ENCODE assay signal across 8 mouse cellular contexts in the genomic region with DNA sequence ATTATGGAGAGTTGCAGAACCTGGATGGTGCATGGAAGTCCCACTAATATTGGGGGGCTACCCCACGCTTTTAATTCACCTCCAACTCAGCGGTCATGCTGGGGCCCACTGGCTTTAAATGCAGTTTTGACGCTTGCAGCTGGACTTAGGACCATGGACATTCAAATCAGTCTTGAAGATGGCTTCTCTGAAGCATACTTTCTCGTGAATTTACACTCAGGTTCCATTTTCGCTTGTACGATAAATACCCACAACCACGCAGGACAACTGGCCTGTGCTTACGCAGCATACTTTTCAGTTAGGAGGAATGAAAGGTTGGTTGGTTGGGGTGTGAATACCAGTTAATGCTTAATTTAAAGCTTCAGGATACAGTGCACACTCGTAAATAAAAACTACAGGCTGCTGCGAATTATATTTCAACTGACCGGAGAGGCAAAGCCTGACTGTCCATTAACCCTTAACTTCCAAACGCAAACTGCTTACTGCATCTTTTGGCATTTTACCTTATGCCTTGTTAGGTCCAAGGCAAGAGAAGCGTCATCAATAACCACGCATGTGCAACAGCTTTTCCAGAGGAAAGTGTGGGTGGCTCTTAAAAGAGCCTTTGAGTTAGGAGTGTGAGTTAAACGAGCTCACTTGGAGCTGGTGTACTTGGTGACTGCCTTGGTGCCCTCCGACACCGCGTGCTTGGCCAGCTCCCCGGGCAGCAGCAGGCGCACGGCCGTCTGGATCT. TPM values are rescaled to one million over a fixed set of nuclear protein-coding genes. Genes with fewer than 3 reads are reported as not detected.
DNase-seq lines count a peak whose midpoint lies in the region; ATAC-seq lines count a peak whose summit lies in the region.

No protein-coding gene starts in this region.

- peak; percentile 21 for DNase-seq in adrenal gland, postnatal 10 days
- DNase-seq in adrenal gland, adult (ENCODE audit: inconsistent age in 2 of 2, low spot score in 1 of 2): no peak
- peak; percentile 28 to 40 for DNase-seq in right cerebral cortex, postnatal 10 days (ENCODE audit: low spot score in 2 of 2)
- no peak for DNase-seq in right cerebral cortex, postnatal 25 days
- DNase-seq in cerebellum, adult 8-10 months: no peak

- no peaks in the 10 kb centered on the region for H3K36me3 ChIP-seq in forebrain, embryonic 13.5 days (ENCODE audit: poor library complexity, severe bottlenecking)
- no peaks in the 10 kb centered on the region for H3K36me3 ChIP-seq in limb, embryonic 15.5 days
- H3K36me3 ChIP-seq in neural tube, embryonic 15.5 days: no peaks in the 10 kb centered on the region

- WGBS in forebrain, embryonic 13.5 days: 1% methylated on average over 22 of the region's 22 CpGs
- whole genome bisulfite sequencing in limb, embryonic 15.5 days: under 1% methylated on average over 22 of the region's 22 CpGs
- under 1% methylated on average over 22 of the region's 22 CpGs for WGBS in neural tube, embryonic 15.5 days

- ATAC-seq in forebrain, embryonic 13.5 days: no peak
- no peak for ATAC-seq in limb, embryonic 15.5 days (ENCODE audit: insufficient number of reproducible peaks, low FRiP score, low TSS enrichment, low read depth)
- ATAC-seq in neural tube, embryonic 15.5 days (ENCODE audit: low FRiP score): no peak

- H3K9ac ChIP-seq in forebrain, embryonic 13.5 days: peak overlapping the region; percentile 78
- H3K9ac ChIP-seq in limb, embryonic 15.5 days: peak overlapping the region; percentile 28; the same call in 1 of the 2 replicates
- peak overlapping the region; percentile 50 for H3K9ac ChIP-seq in neural tube, embryonic 15.5 days (replicated peaks)

- no peaks in the 10 kb centered on the region for H3K27me3 ChIP-seq in forebrain, embryonic 13.5 days
- H3K27me3 ChIP-seq in limb, embryonic 15.5 days: no peaks in the 10 kb centered on the region
- H3K27me3 ChIP-seq in neural tube, embryonic 15.5 days (replicated peaks): no peaks in the 10 kb centered on the region

- peak overlapping the region; percentile 98 for H3K27ac ChIP-seq in forebrain, embryonic 13.5 days
- H3K27ac ChIP-seq in limb, embryonic 15.5 days: peak overlapping the region; percentile 89
- peak overlapping the region; percentile 90 for H3K27ac ChIP-seq in neural tube, embryonic 15.5 days (replicated peaks)

- H3K4me3 ChIP-seq in forebrain, embryonic 13.5 days: peak overlapping the region; percentile 49
- H3K4me3 ChIP-seq in limb, embryonic 15.5 days: peak overlapping the region; percentile 44
- peak overlapping the region; percentile 42 for H3K4me3 ChIP-seq in neural tube, embryonic 15.5 days (replicated peaks)

- peak overlapping the region; percentile 85 for H3K4me2 ChIP-seq in forebrain, embryonic 13.5 days
- peak overlapping the region; percentile 69 for H3K4me2 ChIP-seq in limb, embryonic 15.5 days
- peak overlapping the region; percentile 86 for H3K4me2 ChIP-seq in neural tube, embryonic 15.5 days

- peaks cover 30% of the 10 kb centered on the region for H3K4me1 ChIP-seq in forebrain, embryonic 13.5 days
- H3K4me1 ChIP-seq in limb, embryonic 15.5 days: peaks cover 22% of the 10 kb centered on the region
- peaks cover 26% of the 10 kb centered on the region for H3K4me1 ChIP-seq in neural tube, embryonic 15.5 days

- no peaks in the 10 kb centered on the region for H3K9me3 ChIP-seq in forebrain, embryonic 13.5 days (replicated peaks)
- H3K9me3 ChIP-seq in limb, embryonic 15.5 days: no peaks in the 10 kb centered on the region
- no peaks in the 10 kb centered on the region for H3K9me3 ChIP-seq in neural tube, embryonic 15.5 days (replicated peaks)

RNA-seq across cellular contexts. Expression of a gene that starts 0.6 kb away (rescaled TPM):
- 100 to 1,000 TPM; 284 to 352 TPM for total RNA-seq in adrenal gland, postnatal 10 days (2021)
- 1.7 and 4.8 TPM in 2 replicates for polyA plus RNA-seq in forebrain, embryonic 13.5 days (2015; fragmentation: Nextera tagmentation; extraction: Ambion mirVana)
- 0.96 and 1.2 TPM in 2 replicates for polyA plus RNA-seq in limb, embryonic 15.5 days (2015; fragmentation: Nextera tagmentation; extraction: Ambion mirVana)
- polyA plus RNA-seq in neural tube, embryonic 15.5 days (2015; fragmentation: Nextera tagmentation; extraction: Ambion mirVana): not detected in 2 replicates

RNA-seq across cellular contexts. Expression of a gene that starts 0.9 kb away (rescaled TPM):
- 100 to 1,000 TPM; 304 to 363 TPM for total RNA-seq in adrenal gland, postnatal 10 days (2021)
- polyA plus RNA-seq in forebrain, embryonic 13.5 days (2015; fragmentation: Nextera tagmentation; extraction: Ambion mirVana): 23.7 and 32.4 TPM in 2 replicates
- 17.1 and 23.9 TPM in 2 replicates for polyA plus RNA-seq in limb, embryonic 15.5 days (2015; fragmentation: Nextera tagmentation; extraction: Ambion mirVana)
- polyA plus RNA-seq in neural tube, embryonic 15.5 days (2015; fragmentation: Nextera tagmentation; extraction: Ambion mirVana): 7.9 and 9.5 TPM in 2 replicates

RNA-seq across cellular contexts. Expression of a gene that starts 2.2 kb away (rescaled TPM):
- total RNA-seq in adrenal gland, postnatal 10 days (2021): 100 to 1,000 TPM; 397 to 474 TPM
- polyA plus RNA-seq in forebrain, embryonic 13.5 days (2015; fragmentation: Nextera tagmentation; extraction: Ambion mirVana): 23.7 and 35.3 TPM in 2 replicates
- polyA plus RNA-seq in limb, embryonic 15.5 days (2015; fragmentation: Nextera tagmentation; extraction: Ambion mirVana): 3.5 and 7.6 TPM in 2 replicates
- 3.2 and 5.6 TPM in 2 replicates for polyA plus RNA-seq in neural tube, embryonic 15.5 days (2015; fragmentation: Nextera tagmentation; extraction: Ambion mirVana)

RNA-seq across cellular contexts. Expression of a gene that starts 6.5 kb away (rescaled TPM):
- total RNA-seq in adrenal gland, postnatal 10 days (2021): 100 to 1,000 TPM in 1 of 2 experiments, 10 to 100 TPM in 1; 83.1 to 103 TPM
- 5.9 and 6.9 TPM in 2 replicates for polyA plus RNA-seq in forebrain, embryonic 13.5 days (2015; fragmentation: Nextera tagmentation; extraction: Ambion mirVana)
- 2.5 and 4.5 TPM in 2 replicates for polyA plus RNA-seq in limb, embryonic 15.5 days (2015; fragmentation: Nextera tagmentation; extraction: Ambion mirVana)
- 0.87 and 2.3 TPM in 2 replicates for polyA plus RNA-seq in neural tube, embryonic 15.5 days (2015; fragmentation: Nextera tagmentation; extraction: Ambion mirVana)

RNA-seq across cellular contexts. Expression of a gene that starts 17.4 kb away (rescaled TPM):
- total RNA-seq in adrenal gland, postnatal 10 days (2021): not detected
- polyA plus RNA-seq in forebrain, embryonic 13.5 days (2015; fragmentation: Nextera tagmentation; extraction: Ambion mirVana): not detected in 2 replicates
- not detected in 2 replicates for polyA plus RNA-seq in limb, embryonic 15.5 days (2015; fragmentation: Nextera tagmentation; extraction: Ambion mirVana)
- not detected in 2 replicates for polyA plus RNA-seq in neural tube, embryonic 15.5 days (2015; fragmentation: Nextera tagmentation; extraction: Ambion mirVana)

Comparison
In these comparisons a context has a peak if more than half of its experiments do, and no peak if none do; other contexts are left out.
1. DNase-seq: peak in adrenal gland, postnatal 10 days (single experiment) and right cerebral cortex, postnatal 10 days (2 of 2); none in adrenal gland, adult (0 of 2), right cerebral cortex, postnatal 25 days (single experiment) and cerebellum, adult 8-10 months (single experiment).
2. H3K9ac ChIP-seq: peak in every context shown above with its lines; median percentile 78 in forebrain, embryonic 13.5 days; 50 in neural tube, embryonic 15.5 days; 28 in limb, embryonic 15.5 days.
3. Peak in every context shown above with its lines, with median percentiles within 50 percentile points of each other: H3K27ac ChIP-seq, H3K4me2 ChIP-seq and H3K4me3 ChIP-seq.